Mouse (Mus musculus) kidney, adult 2 months (tissue): ENCODE measurements around the gene Npm3.

Experiments used
- CTCF ChIP-seq: fragments of 200-500 bp; conservative IDR thresholded peaks from 2 replicates; pipeline ENCODE4 v1.5.1; 2011; ENCODE audit warnings: low read depth, mild to moderate bottlenecking, control low read depth, low read length, moderate library complexity, mixed read lengths; ENCODE audit not compliant: insufficient read depth, insufficient read length
- POLR2A ChIP-seq: fragments of 200-500 bp; IDR thresholded peaks from one replicate; pipeline ENCODE4 v1.6.1; 2011; ENCODE audit warnings: low read depth, low read length, control low read depth

DNA sequence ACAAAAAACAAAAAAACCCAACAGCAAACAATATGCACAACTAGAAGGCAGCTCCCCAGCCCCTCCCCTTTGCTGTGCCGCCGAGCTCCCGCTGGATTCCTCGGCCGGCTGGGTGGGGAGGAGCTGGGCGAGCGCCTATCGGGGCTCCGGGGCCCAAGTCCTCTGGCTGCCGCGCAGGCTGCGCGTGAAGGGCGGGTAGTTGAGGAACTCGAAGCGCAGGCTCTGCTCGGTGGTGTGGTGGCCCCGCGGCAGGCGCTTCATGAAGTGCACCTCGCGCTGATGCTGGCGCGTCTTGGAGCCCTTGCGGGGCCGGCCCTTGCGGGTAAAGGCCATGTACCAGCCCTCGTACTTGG lies 12.6 kb downstream of the Npm3 start:
- TF ChIP-seq CTCF (no peak), POLR2A (no peak)
